Mouse (Mus musculus): Measurements from ENCODE around the gene Casp12. TPM values are rescaled to one million over a fixed set of nuclear protein-coding genes. Genes with fewer than 3 reads are reported as not detected.

Casp12 gene
- total RNA-seq (2012; rRNA removed) = not detected in 2 replicates
- not detected for polyA plus RNA-seq (2012; ENCODE audit: insufficient read depth in 1 of 2, insufficient read length in 2 of 2, low read depth in 1 of 2, low replicate concordance in 2 of 2, missing spikeins in 1 of 2)

DNA sequence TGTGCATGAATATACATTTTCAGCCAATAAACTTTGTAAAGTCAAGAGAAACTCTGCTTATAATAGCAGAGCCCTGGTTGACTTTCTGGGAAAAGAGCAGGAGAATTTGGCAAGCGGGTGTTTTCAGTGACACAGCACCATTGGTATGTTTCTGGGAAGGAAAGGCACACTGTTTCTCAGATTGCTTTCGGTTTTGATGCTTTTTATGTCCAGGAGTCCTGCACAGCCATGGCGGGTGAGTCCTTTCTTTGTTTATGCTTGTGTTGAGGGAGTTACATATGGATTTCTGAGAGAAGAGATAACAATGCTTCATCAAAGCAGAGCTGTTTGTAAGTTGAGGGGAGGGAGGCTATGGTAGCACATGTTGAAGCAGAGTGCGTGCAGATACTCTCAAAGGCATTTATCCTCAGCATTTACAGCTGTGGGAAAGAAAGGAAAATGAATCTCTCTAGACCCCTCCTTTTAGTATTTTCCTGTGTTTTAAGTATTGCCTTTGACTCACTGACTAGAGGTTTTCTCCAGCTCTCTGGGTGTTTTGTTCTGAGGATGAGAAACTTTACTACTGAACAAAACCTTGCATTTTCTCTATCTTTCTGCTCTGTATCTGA lies at the start of gene Casp12:
Casp12 (plus strand) TSS at position 140 of the 608 bp plus-strand sequence.
- Histone ChIP-seq H3K27ac (ENCODE audit: control insufficient read depth, low read depth, low read length) (no peak within 1 kb of the TSS), H3K9ac (ENCODE audit: control insufficient read depth, low read depth, low read length, poor library complexity, severe bottlenecking) (no peak within 1 kb of the TSS), H3K4me1 (ENCODE audit: control insufficient read depth in 1 of 2, insufficient read depth in 2 of 2, low read length in 2 of 2) (no peaks in the 10 kb centered on the region; a peak in 1 of 4 replicates), H3K4me3 (ENCODE audit: control insufficient read depth in 1 of 2, insufficient read depth in 1 of 2, low read depth in 2 of 2, low read length in 2 of 2) (no peak within 1 kb of the TSS), H3K9me3 (replicated peaks; ENCODE audit: insufficient read depth, low read length) (no peaks in the 10 kb centered on the region), H3K36me3 (ENCODE audit: control insufficient read depth in 1 of 2, insufficient read depth in 2 of 2, low read length in 2 of 2) (peaks cover 0 to 6% of the 10 kb centered on the region in 2 experiments; a peak in 2 of 4 replicates), H3K79me2 (ENCODE audit: control insufficient read depth, insufficient read depth, low read length, poor library complexity) (no peaks in the 10 kb centered on the region), H3K27me3 (ENCODE audit: control insufficient read depth in 1 of 2, insufficient read depth in 2 of 2, low read length in 2 of 2) (no peaks in the 10 kb centered on the region)
- no peak for DNase-seq (ENCODE audit: low read depth, low spot score)
- TF ChIP-seq NRF1 (IDR thresholded peaks at IDR 0.05; ENCODE audit: insufficient read depth, low read depth, low read length, poor library complexity, severe bottlenecking) (no peak), RCOR1 (IDR thresholded peaks at IDR 0.05; ENCODE audit: low read depth, low read length) (no peak), MYC (IDR thresholded peaks at IDR 0.05; ENCODE audit: low read depth, low read length) (no peak), HCFC1 (IDR thresholded peaks at IDR 0.05; ENCODE audit: low read depth, low read length) (no peak), USF2 (IDR thresholded peaks at IDR 0.05; ENCODE audit: borderline replicate concordance in 1 of 2, insufficient read depth in 1 of 2, low read depth in 1 of 2, low read length in 2 of 2) (no peak), MAZ (IDR thresholded peaks at IDR 0.05; ENCODE audit: low read depth, low read length) (no peak), ELF1 (IDR thresholded peaks at IDR 0.05; ENCODE audit: low read depth, low read length) (no peak), POLR2A (IDR thresholded peaks at IDR 0.05; ENCODE audit: control insufficient read depth in 1 of 2, insufficient read depth in 1 of 2, low read depth in 1 of 2, low read length in 2 of 2, poor library complexity in 1 of 2) (no peak), ZC3H11A (IDR thresholded peaks at IDR 0.05; ENCODE audit: low read depth, low read length) (no peak), ZMIZ1 (IDR thresholded peaks at IDR 0.05; ENCODE audit: low read depth, low read length) (no peak), SMC3 (IDR thresholded peaks at IDR 0.05; ENCODE audit: low read depth, low read length) (no peak), USF1 (IDR thresholded peaks at IDR 0.05; ENCODE audit: low read depth, low read length) (no peak), BHLHE40 (IDR thresholded peaks at IDR 0.05; ENCODE audit: borderline replicate concordance, low read depth, low read length) (no peak), CHD1 (IDR thresholded peaks at IDR 0.05; ENCODE audit: low read depth, low read length) (no peak), MAX (IDR thresholded peaks at IDR 0.05; ENCODE audit: low read length) (no peak), MXI1 (IDR thresholded peaks at IDR 0.05; ENCODE audit: low read depth, low read length) (no peak)

- H3K36me3 ChIP-seq (ENCODE audit: control insufficient read depth in 1 of 2, insufficient read depth in 2 of 2, low read length in 2 of 2) = peaks cover 0 to 2% of the 10 kb centered on the region in 2 experiments; a peak in 1 of 4 replicates
- H3K4me1 ChIP-seq (ENCODE audit: control insufficient read depth in 1 of 2, insufficient read depth in 2 of 2, low read length in 2 of 2) = no peaks in the 10 kb centered on the region
- H3K27me3 ChIP-seq (ENCODE audit: control insufficient read depth in 1 of 2, insufficient read depth in 2 of 2, low read length in 2 of 2) = no peaks in the 10 kb centered on the region
- H3K9me3 ChIP-seq (replicated peaks; ENCODE audit: insufficient read depth, low read length) = no peaks in the 10 kb centered on the region
- no peak for DNase-seq (ENCODE audit: low read depth, low spot score)
- TF ChIP-seq CTCF (IDR thresholded peaks at IDR 0.05 in 2 of 3, conservative IDR thresholded peaks at IDR 0.05 in 1 of 3; ENCODE audit: control insufficient read depth in 1 of 3, insufficient read depth in 1 of 3, low read depth in 2 of 3, low read length in 3 of 3, poor library complexity in 1 of 3, severe bottlenecking in 1 of 3) (no peak), CHD1 (IDR thresholded peaks at IDR 0.05; ENCODE audit: low read depth, low read length) (no peak), TCF12 (IDR thresholded peaks at IDR 0.05; ENCODE audit: low read depth, low read length) (no peak), MAX (IDR thresholded peaks at IDR 0.05; ENCODE audit: low read length) (no peak), ZMIZ1 (IDR thresholded peaks at IDR 0.05; ENCODE audit: low read depth, low read length) (no peak), TBP (IDR thresholded peaks at IDR 0.05; ENCODE audit: low read depth, low read length) (no peak), TAL1 (IDR thresholded peaks at IDR 0.05; ENCODE audit: low read length) (no peak), ELF1 (IDR thresholded peaks at IDR 0.05; ENCODE audit: low read depth, low read length) (no peak), EP300 (IDR thresholded peaks at IDR 0.05; ENCODE audit: low read depth in 1 of 2, low read length in 2 of 2) (no peak), RCOR1 (IDR thresholded peaks at IDR 0.05; ENCODE audit: low read depth, low read length) (no peak), GABPA (IDR thresholded peaks at IDR 0.05; ENCODE audit: low read depth, low read length) (no peak), POLR2AphosphoS2 (IDR thresholded peaks at IDR 0.05; ENCODE audit: low read length) (no peak), NRF1 (IDR thresholded peaks at IDR 0.05; ENCODE audit: insufficient read depth, low read depth, low read length, poor library complexity, severe bottlenecking) (no peak), MYC (IDR thresholded peaks at IDR 0.05; ENCODE audit: low read depth, low read length) (no peak), MAZ (IDR thresholded peaks at IDR 0.05; ENCODE audit: low read depth, low read length) (no peak)
- H3K27ac ChIP-seq (ENCODE audit: control insufficient read depth, low read depth, low read length) = no peak overlapping the region
- no peak overlapping the region for H3K9ac ChIP-seq (ENCODE audit: control insufficient read depth, low read depth, low read length, poor library complexity, severe bottlenecking)
- no peak overlapping the region for H3K4me3 ChIP-seq (ENCODE audit: control insufficient read depth in 1 of 2, insufficient read depth in 1 of 2, low read depth in 2 of 2, low read length in 2 of 2)
- no peaks in the 10 kb centered on the region for H3K79me2 ChIP-seq (ENCODE audit: control insufficient read depth, insufficient read depth, low read length, poor library complexity)
These were observed 48.6 kb upstream of the Casp12 start for GRCm38 (mm10) chr9:5296354-5297237.

All from MEL (cell line).